Mouse (Mus musculus): ENCODE measurements around the gene Cdh24.

DNA sequence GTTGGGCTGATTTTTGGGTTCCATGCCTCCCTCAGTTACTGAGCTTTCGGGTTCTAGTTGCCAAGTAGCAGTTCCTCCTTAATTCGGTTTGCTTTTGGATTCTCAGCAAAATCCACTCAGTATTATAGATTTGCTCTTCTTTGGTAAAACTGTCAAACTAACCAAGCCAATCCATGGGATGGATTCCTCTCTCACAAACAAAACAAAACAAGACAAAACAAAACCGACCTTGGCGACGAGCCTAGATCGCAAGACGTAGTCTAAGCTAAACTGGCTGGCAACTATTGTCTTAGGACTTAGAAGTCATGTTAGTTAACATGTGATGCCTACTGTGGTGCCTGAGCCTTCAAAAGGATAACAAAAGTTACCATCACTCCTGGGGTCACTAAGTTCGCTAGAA, 37.5 kb downstream of the Cdh24 start:
- TF ChIP-seq POLR2A (IDR thresholded peaks at IDR 0.05; ENCODE audit: borderline replicate concordance, control insufficient read depth, low read depth, low read length) (no peak), CTCF (IDR thresholded peaks at IDR 0.05; ENCODE audit: control insufficient read depth, insufficient read depth, low read length) (no peak)

Data from bone marrow, adult 2 months (tissue).